Comparison of ENCODE assay signal across 10 mouse cellular contexts in genomic region chr13:21454133-21454532, GRCm38 (mm10). TPM values are rescaled to one million over a fixed set of nuclear protein-coding genes. Genes with fewer than 3 reads are reported as not detected.
DNase-seq lines count a peak whose midpoint lies in the region; ATAC-seq and TF ChIP-seq lines count a peak whose summit lies in the region.
"Had no signal": no experiment of that assay in that cellular context is flagged by ENCODE, and none has a peak within 500 bp of the region (broad histone marks: within the 10 kb centered on the region; RNA-seq: fewer than 3 reads in every experiment).

No protein-coding gene starts in this region.

- ATAC-seq in kidney, postnatal 0 days (replicated peaks; ENCODE audit: low FRiP score, low read depth), result no peak
- no peak for ATAC-seq in heart, postnatal 0 days (ENCODE audit: insufficient read depth, low read depth)
- no peak for ATAC-seq in midbrain, postnatal 0 days (ENCODE audit: low FRiP score)

- no peaks in the 10 kb centered on the region for H3K4me1 ChIP-seq in kidney, postnatal 0 days (replicated peaks; ENCODE audit: insufficient read depth, low read length)
- peaks cover 9% of the 10 kb centered on the region for H3K4me1 ChIP-seq in heart, postnatal 0 days (ENCODE audit: control insufficient read depth, insufficient read depth)
- H3K4me1 ChIP-seq in midbrain, postnatal 0 days (ENCODE audit: insufficient read depth, low read length), result peaks cover 3% of the 10 kb centered on the region; the same call in 1 of the 2 replicates

- no peaks in the 10 kb centered on the region for H3K9me3 ChIP-seq in kidney, postnatal 0 days (replicated peaks; ENCODE audit: low read length)
- H3K9me3 ChIP-seq in heart, postnatal 0 days (replicated peaks; ENCODE audit: control insufficient read depth, low read length), result no peaks in the 10 kb centered on the region
- no peaks in the 10 kb centered on the region for H3K9me3 ChIP-seq in midbrain, postnatal 0 days (ENCODE audit: low read length)

- TF ChIP-seq CTCF in kidney, postnatal 0 days (IDR thresholded peaks at IDR 0.05; ENCODE audit: low read depth), result no peak
- TF ChIP-seq CTCF in heart, postnatal 0 days (IDR thresholded peaks at IDR 0.05; ENCODE audit: low read depth), result no peak
- no peak for TF ChIP-seq CTCF in midbrain, postnatal 0 days (IDR thresholded peaks at IDR 0.05)

- intact Hi-C loops in heart, postnatal 14 days (cut with DNase I), result loop anchor here (5.0 kb wide), 2 partner anchors 53 to 78 kb away; partner anchors contain the start of gene Zkscan8

- peak overlapping the region; percentile 61; the same call in 1 of the 2 replicates for H3K4me2 ChIP-seq in kidney, postnatal 0 days (ENCODE audit: low read length)
- H3K4me2 ChIP-seq in heart, postnatal 0 days (ENCODE audit: low read depth, low read length), result peak overlapping the region; percentile 79; the same call in 1 of the 2 replicates
- peak overlapping the region; percentile 81; the same call in 1 of the 2 replicates for H3K4me2 ChIP-seq in midbrain, postnatal 0 days (ENCODE audit: low read depth, low read length, poor library complexity, severe bottlenecking)

- H3K36me3 ChIP-seq in kidney, postnatal 0 days (ENCODE audit: insufficient read depth, low read length), result 0 out of 2 replicates have a peak, but pooled peaks cover 4% of the 10 kb centered on the region
- peaks cover 7% of the 10 kb centered on the region for H3K36me3 ChIP-seq in heart, postnatal 0 days (replicated peaks; ENCODE audit: control insufficient read depth, insufficient read depth, low read length)
- H3K36me3 ChIP-seq in midbrain, postnatal 0 days (ENCODE audit: insufficient read depth, low read length), result no peaks in the 10 kb centered on the region

- no peak for TF ChIP-seq EP300 in heart, postnatal 0 days (IDR thresholded peaks at IDR 0.05; ENCODE audit: low read depth)

- DNase-seq in heart, adult 11 months, result peak; percentile 21
- DNase-seq in heart, postnatal 14 days, result no peak
- no peak for DNase-seq in kidney, postnatal 0 days (ENCODE audit: low spot score)
- DNase-seq in kidney, adult 18-20 months, result no peak
- DNase-seq in heart, postnatal 0 days (ENCODE audit: low spot score), result no peak
- no peak for DNase-seq in midbrain, postnatal 0 days (ENCODE audit: low spot score)
- DNase-seq in embryo, embryonic 10.5 days (ENCODE audit: low spot score), result no peak
- DNase-seq in spleen, postnatal 36 days (ENCODE audit: low spot score in 2 of 2), result no peak

- no peak overlapping the region for H3K27ac ChIP-seq in kidney, postnatal 0 days
- no peak overlapping the region for H3K27ac ChIP-seq in heart, postnatal 0 days (ENCODE audit: low read depth)
- no peak overlapping the region for H3K27ac ChIP-seq in midbrain, postnatal 0 days (ENCODE audit: low read depth, low read length)

- no peak overlapping the region for H3K9ac ChIP-seq in kidney, postnatal 0 days (ENCODE audit: low read depth, low read length)
- no peak overlapping the region for H3K9ac ChIP-seq in heart, postnatal 0 days (replicated peaks; ENCODE audit: low read depth, low read length)
- no peak overlapping the region for H3K9ac ChIP-seq in midbrain, postnatal 0 days (replicated peaks; ENCODE audit: low read length, poor library complexity, severe bottlenecking)

- no peaks in the 10 kb centered on the region for H3K27me3 ChIP-seq in kidney, postnatal 0 days (ENCODE audit: insufficient read depth, low read length)
- H3K27me3 ChIP-seq in heart, postnatal 0 days (ENCODE audit: control insufficient read depth, insufficient read depth, low read length), result no peaks in the 10 kb centered on the region
- H3K27me3 ChIP-seq in midbrain, postnatal 0 days (ENCODE audit: insufficient read depth, low read length), result no peaks in the 10 kb centered on the region

- 68% methylated on average over 3 of the region's 3 CpGs for WGBS in kidney, postnatal 0 days
- 42% methylated on average over 3 of the region's 3 CpGs for WGBS in heart, postnatal 0 days
- WGBS in midbrain, postnatal 0 days, result 95% methylated on average over 3 of the region's 3 CpGs

- no peak overlapping the region for H3K4me3 ChIP-seq in kidney, postnatal 0 days (replicated peaks; ENCODE audit: low read depth, low read length)
- no peak overlapping the region; the same call in 1 of the 2 replicates for H3K4me3 ChIP-seq in heart, postnatal 0 days (ENCODE audit: low read depth, low read length)
- peak overlapping the region; percentile 79; the same call in 1 of the 2 replicates for H3K4me3 ChIP-seq in midbrain, postnatal 0 days (ENCODE audit: low read depth, low read length)

RNA-seq across cellular contexts. Expression of gene Zscan26, which starts 0.6 kb away (rescaled TPM):
- total RNA-seq in heart, postnatal 14 days (2021), result 10 to 100 TPM; 21.7 to 24.1 TPM
- polyA plus RNA-seq in kidney, postnatal 0 days (2015; fragmentation: Nextera tagmentation; extraction: Ambion mirVana), result 21.1 and 23.2 TPM in 2 replicates
- total RNA-seq in heart, postnatal 0 days (2014; rRNA removed; ENCODE audit: low replicate concordance), result 14.1 and 17.5 TPM in 2 replicates
- 19.5 and 22.4 TPM in 2 replicates for polyA plus RNA-seq in heart, postnatal 0 days (2015; fragmentation: Nextera tagmentation; extraction: Ambion mirVana)
- total RNA-seq in midbrain, postnatal 0 days (2014; rRNA removed), result 22.6 and 25.8 TPM in 2 replicates
- polyA plus RNA-seq in midbrain, postnatal 0 days (2015; fragmentation: Nextera tagmentation; extraction: Ambion mirVana), result 19.4 and 20.1 TPM in 2 replicates

RNA-seq across cellular contexts. Expression of gene Pgbd1, which starts 13.3 kb away (rescaled TPM):
- under 1 TPM; 0.32 to 0.60 TPM for total RNA-seq in heart, postnatal 14 days (2021)
- polyA plus RNA-seq in kidney, postnatal 0 days (2015; fragmentation: Nextera tagmentation; extraction: Ambion mirVana), result 2.0 and 2.5 TPM in 2 replicates
- 1.7 and 1.9 TPM in 2 replicates for total RNA-seq in heart, postnatal 0 days (2014; rRNA removed; ENCODE audit: low replicate concordance)
- polyA plus RNA-seq in heart, postnatal 0 days (2015; fragmentation: Nextera tagmentation; extraction: Ambion mirVana), result 1.5 and 2.1 TPM in 2 replicates
- 2.8 and 3.3 TPM in 2 replicates for total RNA-seq in midbrain, postnatal 0 days (2014; rRNA removed)
- polyA plus RNA-seq in midbrain, postnatal 0 days (2015; fragmentation: Nextera tagmentation; extraction: Ambion mirVana), result 1.9 TPM in 2 replicates

RNA-seq across cellular contexts. Expression of gene Nkapl, which starts 14.2 kb away (rescaled TPM):
- total RNA-seq in heart, postnatal 14 days (2021), result under 1 TPM; 0.59 to 0.88 TPM
- polyA plus RNA-seq in kidney, postnatal 0 days (2015; fragmentation: Nextera tagmentation; extraction: Ambion mirVana), result 3.4 and 3.7 TPM in 2 replicates
- total RNA-seq in heart, postnatal 0 days (2014; rRNA removed; ENCODE audit: low replicate concordance), result not detected in 2 replicates
- polyA plus RNA-seq in heart, postnatal 0 days (2015; fragmentation: Nextera tagmentation; extraction: Ambion mirVana), result 1.8 and 2.1 TPM in 2 replicates
- 0.19 and 0.60 TPM in 2 replicates for total RNA-seq in midbrain, postnatal 0 days (2014; rRNA removed)
- polyA plus RNA-seq in midbrain, postnatal 0 days (2015; fragmentation: Nextera tagmentation; extraction: Ambion mirVana), result 2.0 and 2.5 TPM in 2 replicates
- total RNA-seq: common myeloid progenitor, adult 5-6 weeks had no signal

RNA-seq across cellular contexts. Expression of gene Zkscan4, which starts 24.6 kb away (rescaled TPM):
- 1 to 10 TPM in 1 of 2 experiments, under 1 TPM in 1; 0.93 to 1.3 TPM for total RNA-seq in heart, postnatal 14 days (2021)
- 4.0 and 4.3 TPM in 2 replicates for polyA plus RNA-seq in kidney, postnatal 0 days (2015; fragmentation: Nextera tagmentation; extraction: Ambion mirVana)
- total RNA-seq in heart, postnatal 0 days (2014; rRNA removed; ENCODE audit: low replicate concordance), result 0.70 and 1.7 TPM in 2 replicates
- 1.9 and 2.0 TPM in 2 replicates for polyA plus RNA-seq in heart, postnatal 0 days (2015; fragmentation: Nextera tagmentation; extraction: Ambion mirVana)
- 7.8 and 10.0 TPM in 2 replicates for total RNA-seq in midbrain, postnatal 0 days (2014; rRNA removed)
- 6.7 and 6.9 TPM in 2 replicates for polyA plus RNA-seq in midbrain, postnatal 0 days (2015; fragmentation: Nextera tagmentation; extraction: Ambion mirVana)

RNA-seq across cellular contexts. Expression of gene Gm10065, which starts 25.1 kb away (rescaled TPM):
- total RNA-seq in heart, postnatal 14 days (2021), result not detected
- polyA plus RNA-seq in kidney, postnatal 0 days (2015; fragmentation: Nextera tagmentation; extraction: Ambion mirVana), result not detected in 2 replicates
- total RNA-seq in heart, postnatal 0 days (2014; rRNA removed; ENCODE audit: low replicate concordance), result not detected in 2 replicates
- polyA plus RNA-seq in heart, postnatal 0 days (2015; fragmentation: Nextera tagmentation; extraction: Ambion mirVana), result not detected in 2 replicates
- total RNA-seq in midbrain, postnatal 0 days (2014; rRNA removed), result not detected in 2 replicates
- polyA plus RNA-seq in midbrain, postnatal 0 days (2015; fragmentation: Nextera tagmentation; extraction: Ambion mirVana), result not detected in 2 replicates
- total RNA-seq: common myeloid progenitor, adult 5-6 weeks; left cerebral cortex, postnatal 4 days had no signal
